Mouse (Mus musculus) olfactory bulb, adult 2 months (tissue): ENCODE measurements at regions not wholly inside any gene's neighbourhood (a gene's known extent, or its start where the extent isn't known, plus 50 kb on each side); places are given as distances from the start of the nearest gene placed in this dataset.

Experiments used
- H3K27ac ChIP-seq: fragments of 200-500 bp; 2 replicates; pipeline ENCODE4 v1.5.1; 2012; ENCODE audit warnings: low read depth, low read length; ENCODE audit not compliant: insufficient read depth
- H3K4me1 ChIP-seq: fragments of 200-500 bp; 2 replicates; pipeline ENCODE4 v1.6.1; 2012; ENCODE audit warnings: low read length; ENCODE audit not compliant: control insufficient read depth, insufficient read depth
- H3K4me3 ChIP-seq: fragments of 200-500 bp; 2 replicates; pipeline ENCODE4 v1.5.1; 2012; ENCODE audit warnings: mild to moderate bottlenecking, low read depth, low read length, moderate library complexity; ENCODE audit not compliant: insufficient read depth
- CTCF ChIP-seq: fragments of 200-500 bp; IDR thresholded peaks from 2 replicates; pipeline ENCODE4 v1.5.1; 2012; ENCODE audit warnings: low read depth, mild to moderate bottlenecking, low read length, moderate library complexity; ENCODE audit not compliant: insufficient read depth
- POLR2A ChIP-seq: fragments of 200-500 bp; IDR thresholded peaks from 2 replicates; pipeline ENCODE4 v1.6.1; 2012; ENCODE audit warnings: mild to moderate bottlenecking, low read depth, low read length, moderate library complexity; ENCODE audit not compliant: insufficient read depth
- WGBS: fragments of 180-500 bp; shearing (Covaris S2); methylation state at CpG from one replicate; pipeline ENCODE4 v1.1.7; 2018; 5-methylcytosine and 5-hydroxymethylcytosine counted together

DNA sequence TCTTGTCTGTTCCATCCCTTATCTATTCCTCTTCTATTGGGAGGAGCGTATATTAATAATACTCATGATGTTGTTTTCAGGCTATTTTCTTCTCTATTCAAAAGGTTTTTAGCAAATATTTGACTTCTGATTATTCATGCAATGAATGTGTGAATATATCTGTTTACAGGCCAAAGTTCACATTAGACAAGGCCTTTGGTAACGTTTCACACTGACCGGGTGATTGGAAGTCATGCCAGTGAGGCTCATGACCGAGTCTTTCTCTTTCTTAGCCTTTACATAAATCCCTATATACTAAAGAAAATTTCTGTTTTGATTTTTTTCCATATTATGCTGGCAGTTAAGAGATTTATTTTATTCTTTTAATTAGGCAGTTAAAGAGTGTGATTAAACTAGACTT lies 112.2 kb upstream of the Tapt1 start:
- Histone ChIP-seq H3K4me1 (no peaks in the 10 kb centered on the region), H3K4me3 (no peak overlapping the region), H3K27ac (no peak overlapping the region)
- TF ChIP-seq CTCF, result no peak
- 93% methylated on average over 4 of the region's 4 CpGs for WGBS

DNA sequence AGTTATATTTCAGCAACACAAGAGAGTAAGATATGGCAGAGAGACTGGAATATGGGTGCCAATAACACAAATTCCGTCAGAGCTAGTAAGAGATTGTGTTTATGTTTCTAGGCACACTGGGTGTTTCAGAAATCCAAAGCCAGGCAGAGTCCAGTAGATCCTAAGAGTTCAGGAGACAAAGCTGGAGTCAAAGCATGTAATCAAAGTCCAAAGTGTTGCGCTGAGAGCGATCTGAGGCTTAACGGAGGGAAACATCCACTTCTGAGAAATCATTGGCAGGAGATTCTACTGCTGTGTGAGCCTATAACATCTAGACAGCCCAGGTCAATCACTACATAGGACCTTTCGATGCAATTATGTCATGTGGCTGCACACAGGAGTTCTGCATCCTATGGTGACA lies 109.3 kb upstream of the Tapt1 start:
- Histone ChIP-seq H3K27ac (no peak overlapping the region), H3K4me1 (no peaks in the 10 kb centered on the region), H3K4me3 (no peak overlapping the region)
- TF ChIP-seq CTCF (no peak), POLR2A (no peak)
- 91% methylated on average over 5 of the region's 5 CpGs for WGBS

- H3K27ac ChIP-seq, result no peak overlapping the region
- TF ChIP-seq CTCF (no peak), POLR2A (no peak)
- no peak overlapping the region for H3K4me3 ChIP-seq
- 96% methylated on average over 1 of the region's 1 CpGs for WGBS
- H3K4me1 ChIP-seq, result no peaks in the 10 kb centered on the region
Measured at GRCm38 (mm10) chr5:44319626-44320025, 93.2 kb upstream of the Tapt1 start.

GRCm38 (mm10) chr5:44306769-44307557 lies 80.5 kb upstream of the Tapt1 start:
- TF ChIP-seq POLR2A (no peak), CTCF (no peak)
- no peak overlapping the region for H3K27ac ChIP-seq
- H3K4me3 ChIP-seq, result no peak overlapping the region
- 30% methylated on average over 16 of the region's 16 CpGs for WGBS
- no peaks in the 10 kb centered on the region for H3K4me1 ChIP-seq

- TF ChIP-seq POLR2A (no peak), CTCF (0 out of 2 replicates have a peak, but pooled peaks have one; percentile 15)
- Histone ChIP-seq H3K4me3 (no peak overlapping the region), H3K27ac (no peak overlapping the region), H3K4me1 (no peaks in the 10 kb centered on the region)
- 23% methylated on average over 14 of the region's 14 CpGs for WGBS
Measured at GRCm38 (mm10) chr5:44303886-44304855, 77.7 kb upstream of the Tapt1 start.

DNA sequence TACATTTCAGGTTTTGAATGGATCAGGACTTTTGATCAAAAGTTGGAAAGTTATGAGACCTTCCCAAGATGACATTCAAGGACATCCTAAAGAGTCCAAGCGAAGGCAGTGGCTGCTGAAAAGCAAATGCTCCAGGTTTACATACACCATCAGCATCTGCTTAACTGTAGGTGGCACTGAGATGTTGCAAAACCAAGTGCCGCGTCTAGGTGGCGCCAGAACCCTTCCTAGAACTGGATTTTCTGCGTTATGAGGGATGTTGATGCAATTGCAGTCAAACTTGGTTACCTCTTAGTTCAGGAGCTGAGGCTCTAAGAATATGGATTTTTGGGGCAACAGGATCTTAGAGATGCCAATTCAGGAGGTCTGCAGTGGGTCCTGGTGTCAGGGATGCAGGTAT lies 58.0 kb upstream of the Tapt1 start:
- Histone ChIP-seq H3K4me3 (no peak overlapping the region), H3K4me1 (no peaks in the 10 kb centered on the region), H3K27ac (no peak overlapping the region)
- 7% methylated on average over 5 of the region's 5 CpGs for WGBS
- TF ChIP-seq CTCF (peak; percentile 25; the same call in 1 of the 2 replicates), POLR2A (no peak)
